Mouse (Mus musculus) neural tube, embryonic 15.5 days (tissue): ENCODE data around the gene Lrch1. TPM values are rescaled to one million over a fixed set of nuclear protein-coding genes. Genes with fewer than 3 reads are reported as not detected.

Experiments
- ATAC-seq: fragments of 200-750 bp; cut with Nextera tagmentation; 2 replicates; pipeline ENCODE4 v1.8.0; 2017; ENCODE audit warnings: mild to moderate bottlenecking, moderate TSS enrichment, moderate library complexity; ENCODE audit not compliant: low FRiP score
- H3K27ac ChIP-seq: fragments of 300-500 bp; sonication (generic); replicated peaks from 2 replicates; pipeline ENCODE4 v1.5.1; 2015; ENCODE audit warnings: mild to moderate bottlenecking, inconsistent platforms
- H3K27me3 ChIP-seq: fragments of 300-500 bp; sonication (generic); replicated peaks from 2 replicates; pipeline ENCODE4 v1.6.1; 2015; ENCODE audit warnings: inconsistent platforms
- H3K36me3 ChIP-seq: fragments of 300-500 bp; sonication (generic); 2 replicates; pipeline ENCODE4 v1.6.1; 2015; ENCODE audit warnings: inconsistent platforms
- H3K4me1 ChIP-seq: fragments of 300-500 bp; sonication (generic); 2 replicates; pipeline ENCODE4 v1.6.1; 2015; ENCODE audit warnings: inconsistent platforms
- H3K4me2 ChIP-seq: fragments of 300-500 bp; sonication (generic); 2 replicates; pipeline ENCODE4 v1.6.1; 2015; ENCODE audit warnings: inconsistent platforms, mild to moderate bottlenecking, moderate library complexity
- H3K4me3 ChIP-seq: fragments of 300-500 bp; sonication (generic); replicated peaks from 2 replicates; pipeline ENCODE4 v1.5.1; 2015; ENCODE audit warnings: mild to moderate bottlenecking, inconsistent platforms
- H3K9ac ChIP-seq: fragments of 300-500 bp; sonication (generic); replicated peaks from 2 replicates; pipeline ENCODE4 v1.6.1; 2015; ENCODE audit warnings: mild to moderate bottlenecking, inconsistent platforms
- H3K9me3 ChIP-seq: fragments of 300-500 bp; sonication (generic); replicated peaks from 2 replicates; pipeline ENCODE4 v1.6.1; 2016; ENCODE audit warnings: inconsistent platforms
- WGBS: fragments of 180-500 bp; shearing (Covaris S2); methylation state at CpG from one replicate; pipeline ENCODE4 v1.1.7; 2015; ENCODE audit warnings: mixed read lengths; 5-methylcytosine and 5-hydroxymethylcytosine counted together
- polyA plus RNA-seq: library from polyadenylated mRNA; unstranded; fragments of >200 nt; fragmentation: Nextera tagmentation; extraction: Ambion mirVana; gene quantifications from 2 replicates; pipeline ENCODE4 v1.2.1, GENCODE M21; 2015

Lrch1 gene
- polyA plus RNA-seq, 1 experiment from 2014 or later, result 20.6 TPM

DNA sequence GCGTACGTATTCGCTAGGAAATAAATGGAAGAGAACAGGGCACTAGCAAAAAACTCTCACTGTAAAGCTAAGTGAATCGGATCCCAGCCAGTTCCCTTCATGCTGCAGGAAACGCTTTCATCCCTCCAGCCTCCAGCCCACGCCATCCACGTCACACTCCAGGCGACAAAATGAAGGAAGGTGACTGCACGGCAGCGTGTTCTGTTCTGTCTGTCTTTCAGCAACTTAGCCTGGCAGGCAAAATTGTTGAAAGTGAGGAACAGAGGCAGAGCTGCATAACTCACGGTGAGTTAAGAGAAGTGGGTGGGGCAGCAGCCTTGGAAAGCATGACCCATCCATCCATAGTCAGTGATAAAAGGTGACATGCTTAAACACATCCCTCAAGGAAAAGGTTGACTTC is 64.5 kb downstream of the Lrch1 start:
- H3K27ac ChIP-seq, result no peak overlapping the region
- ATAC-seq, result no peak
- no peaks in the 10 kb centered on the region for H3K9me3 ChIP-seq
- peaks cover 56% of the 10 kb centered on the region for H3K4me1 ChIP-seq
- H3K9ac ChIP-seq, result no peak overlapping the region
- WGBS, result 73% methylated on average over 11 of the region's 11 CpGs
- no peak overlapping the region for H3K4me2 ChIP-seq
- no peak overlapping the region for H3K4me3 ChIP-seq
- no peaks in the 10 kb centered on the region for H3K36me3 ChIP-seq
- no peaks in the 10 kb centered on the region for H3K27me3 ChIP-seq

DNA sequence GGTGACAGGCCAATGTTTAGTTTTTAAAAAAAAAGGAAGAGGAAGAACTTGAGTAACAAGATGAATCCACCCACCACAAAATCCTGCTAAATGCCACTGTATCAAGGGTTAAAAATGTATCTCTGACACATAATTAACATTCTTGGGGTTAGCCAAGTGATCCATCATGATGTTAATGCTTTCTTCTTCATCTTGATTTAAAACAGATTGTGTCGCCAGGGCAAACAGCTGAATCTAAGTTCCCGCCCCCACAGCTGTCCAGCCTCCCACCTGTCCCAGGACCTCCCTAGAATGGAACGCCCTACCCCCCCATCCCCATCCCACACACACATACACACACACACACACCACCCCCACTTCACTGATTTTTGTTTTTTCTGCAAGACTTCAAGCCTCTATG is 64.9 kb downstream of the Lrch1 start:
- Histone ChIP-seq H3K27ac (no peak overlapping the region), H3K4me3 (no peak overlapping the region), H3K4me2 (no peak overlapping the region), H3K4me1 (peaks cover 56% of the 10 kb centered on the region), H3K36me3 (no peaks in the 10 kb centered on the region), H3K9ac (no peak overlapping the region), H3K27me3 (no peaks in the 10 kb centered on the region), H3K9me3 (no peaks in the 10 kb centered on the region)
- no peak for ATAC-seq
- WGBS, result 55% methylated on average over 3 of the region's 3 CpGs

GRCm38 (mm10) chr14:74880868-74881267 is 66.8 kb downstream of the Lrch1 start:
- no peaks in the 10 kb centered on the region for H3K36me3 ChIP-seq
- H3K27me3 ChIP-seq, result no peaks in the 10 kb centered on the region
- no peak overlapping the region for H3K27ac ChIP-seq
- ATAC-seq, result no peak
- WGBS, result 62% methylated on average over 10 of the region's 10 CpGs
- peaks cover 49% of the 10 kb centered on the region for H3K4me1 ChIP-seq
- no peaks in the 10 kb centered on the region for H3K9me3 ChIP-seq
- no peak overlapping the region for H3K4me2 ChIP-seq
- H3K9ac ChIP-seq, result no peak overlapping the region
- no peak overlapping the region for H3K4me3 ChIP-seq

GRCm38 (mm10) chr14:74879480-74879879 is 68.2 kb downstream of the Lrch1 start:
- H3K4me1 ChIP-seq, result peaks cover 37% of the 10 kb centered on the region
- H3K9me3 ChIP-seq, result no peaks in the 10 kb centered on the region
- H3K4me2 ChIP-seq, result no peak overlapping the region
- no peak overlapping the region for H3K27ac ChIP-seq
- no peaks in the 10 kb centered on the region for H3K36me3 ChIP-seq
- H3K27me3 ChIP-seq, result no peaks in the 10 kb centered on the region
- WGBS, result 51% methylated on average over 10 of the region's 10 CpGs
- ATAC-seq, result no peak
- no peak overlapping the region for H3K4me3 ChIP-seq
- H3K9ac ChIP-seq, result no peak overlapping the region

DNA sequence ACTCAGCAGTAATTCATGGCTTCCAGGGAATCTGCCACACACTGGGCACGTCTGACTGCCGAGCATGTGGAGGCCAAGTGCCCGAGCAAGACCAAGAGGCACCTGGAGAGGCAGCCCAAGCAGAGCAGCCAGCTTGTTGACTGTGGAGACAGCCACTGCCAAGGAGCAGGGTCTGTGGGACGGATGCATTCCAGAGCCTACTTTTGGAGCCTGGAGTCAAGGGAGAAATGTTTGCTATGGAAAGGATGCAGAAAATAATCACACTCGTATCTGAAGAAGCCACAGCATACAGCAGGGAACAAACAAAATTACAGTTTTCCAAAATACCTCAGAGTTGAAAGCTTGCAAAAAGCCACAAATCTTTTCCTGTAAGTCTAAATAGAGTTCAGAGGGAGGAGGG is 70.4 kb downstream of the Lrch1 start:
- Histone ChIP-seq H3K36me3 (no peaks in the 10 kb centered on the region), H3K4me1 (peaks cover 23% of the 10 kb centered on the region; the same call in 1 of the 2 replicates), H3K4me2 (no peak overlapping the region), H3K4me3 (no peak overlapping the region), H3K27ac (no peak overlapping the region), H3K9me3 (no peaks in the 10 kb centered on the region), H3K27me3 (no peaks in the 10 kb centered on the region), H3K9ac (no peak overlapping the region)
- 31% methylated on average over 5 of the region's 5 CpGs for WGBS
- no peak; the same call in 1 of the 2 replicates for ATAC-seq

DNA sequence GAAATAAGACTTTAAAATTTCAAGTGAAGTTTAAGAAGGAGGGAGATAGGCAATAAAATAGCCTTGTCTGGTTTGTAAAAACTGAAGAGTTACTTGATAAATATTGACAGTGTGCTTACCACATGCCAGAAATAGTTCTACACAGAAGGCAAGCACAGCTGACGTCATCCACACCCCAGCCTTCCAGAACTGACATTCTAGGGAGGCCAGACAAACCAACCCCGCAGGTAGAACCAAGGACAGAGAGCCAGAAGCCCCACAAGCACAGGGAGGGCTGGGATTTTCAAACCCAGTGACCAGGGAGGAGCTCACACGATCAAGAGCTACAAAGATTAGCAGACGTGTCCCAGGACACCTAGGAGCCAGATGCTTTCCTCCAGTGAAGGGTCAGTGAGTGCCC is 76.5 kb downstream of the Lrch1 start:
- H3K27ac ChIP-seq, result no peak overlapping the region
- no peak overlapping the region for H3K4me2 ChIP-seq
- WGBS, result 79% methylated on average over 4 of the region's 4 CpGs
- H3K27me3 ChIP-seq, result no peaks in the 10 kb centered on the region
- no peak for ATAC-seq
- no peaks in the 10 kb centered on the region for H3K9me3 ChIP-seq
- no peak overlapping the region for H3K4me3 ChIP-seq
- no peaks in the 10 kb centered on the region for H3K36me3 ChIP-seq
- peaks cover 21% of the 10 kb centered on the region for H3K4me1 ChIP-seq
- no peak overlapping the region for H3K9ac ChIP-seq

- Histone ChIP-seq H3K4me1 (peaks cover 34% of the 10 kb centered on the region), H3K9ac (no peak overlapping the region), H3K4me2 (no peak overlapping the region), H3K27me3 (no peaks in the 10 kb centered on the region), H3K4me3 (no peak overlapping the region), H3K27ac (no peak overlapping the region), H3K36me3 (no peaks in the 10 kb centered on the region), H3K9me3 (no peaks in the 10 kb centered on the region)
- 92% methylated on average over 4 of the region's 4 CpGs for WGBS
- no peak for ATAC-seq
These were observed 78.8 kb downstream of the Lrch1 start for GRCm38 (mm10) chr14:74868902-74869230.

- no peak overlapping the region for H3K27ac ChIP-seq
- H3K9ac ChIP-seq, result no peak overlapping the region
- ATAC-seq, result no peak
- H3K4me2 ChIP-seq, result no peak overlapping the region
- H3K9me3 ChIP-seq, result no peaks in the 10 kb centered on the region
- H3K27me3 ChIP-seq, result no peaks in the 10 kb centered on the region
- 94% methylated on average over 2 of the region's 2 CpGs for WGBS
- no peaks in the 10 kb centered on the region for H3K36me3 ChIP-seq
- H3K4me3 ChIP-seq, result no peak overlapping the region
- H3K4me1 ChIP-seq, result peaks cover 34% of the 10 kb centered on the region
These were observed 79.3 kb downstream of the Lrch1 start for GRCm38 (mm10) chr14:74868188-74868901.

DNA sequence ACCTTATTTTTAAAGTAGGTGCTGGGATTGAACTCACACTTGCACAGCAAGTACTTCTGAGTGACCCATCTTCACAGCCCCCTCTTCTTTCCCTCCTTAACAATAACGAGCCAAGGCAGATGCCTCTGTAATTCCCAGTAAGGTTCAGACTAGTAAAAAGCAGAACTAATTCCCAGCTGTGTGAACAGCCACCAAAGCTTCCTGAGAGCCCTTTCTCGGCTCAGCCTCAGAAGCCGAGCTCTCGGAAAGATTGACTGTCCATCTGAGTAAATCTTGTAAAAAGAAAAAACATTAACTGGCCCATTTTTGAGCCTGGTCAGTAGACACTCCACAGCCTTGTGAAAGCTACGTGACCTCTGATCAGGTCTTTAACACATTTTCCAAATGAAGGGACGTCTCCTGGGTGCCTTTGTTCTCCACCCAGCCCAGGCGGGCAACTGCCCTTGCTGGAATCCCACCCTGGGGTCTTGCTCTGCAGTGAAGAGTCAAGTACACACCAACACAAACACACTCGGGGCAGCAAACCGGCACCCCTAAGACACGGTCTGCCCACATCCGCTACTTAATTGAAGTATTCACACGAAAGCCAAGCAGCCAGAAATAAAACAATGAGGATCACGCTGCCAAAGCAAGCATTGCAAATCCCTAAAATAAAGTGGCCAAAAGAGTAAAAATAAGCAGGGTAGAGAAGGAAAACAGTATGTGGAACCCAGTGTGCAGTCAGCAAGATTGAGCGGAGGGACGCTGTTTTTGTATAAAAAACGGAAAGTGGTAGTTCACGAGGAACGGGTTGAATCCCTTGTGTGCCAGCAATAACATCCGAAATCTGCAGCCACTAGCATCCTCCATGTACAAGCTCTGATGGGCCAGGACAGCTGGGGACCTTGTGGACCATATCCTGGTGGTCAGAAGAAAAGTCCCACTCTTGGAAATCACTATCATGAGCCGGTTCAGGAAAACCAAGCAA is 80.3 kb downstream of the Lrch1 start:
- peak overlapping the region; percentile 15 for H3K4me3 ChIP-seq
- peak; percentile 36; the same call in 1 of the 2 replicates for ATAC-seq
- peak overlapping the region; percentile 46 for H3K4me2 ChIP-seq
- H3K36me3 ChIP-seq, result no peaks in the 10 kb centered on the region
- WGBS, result 23% methylated on average over 20 of the region's 20 CpGs
- H3K27me3 ChIP-seq, result no peaks in the 10 kb centered on the region
- H3K9me3 ChIP-seq, result no peaks in the 10 kb centered on the region
- peak overlapping the region; percentile 14; the same call in 1 of the 2 replicates for H3K9ac ChIP-seq
- peaks cover 34% of the 10 kb centered on the region for H3K4me1 ChIP-seq
- H3K27ac ChIP-seq, result peak overlapping the region; percentile 29

GRCm38 (mm10) chr14:74865738-74866137 is 81.9 kb downstream of the Lrch1 start:
- no peak overlapping the region for H3K4me2 ChIP-seq
- 63% methylated on average over 3 of the region's 3 CpGs for WGBS

GRCm38 (mm10) chr14:74864805-74865483 is 82.7 kb downstream of the Lrch1 start:
- 78% methylated on average over 5 of the region's 5 CpGs for WGBS
- no peak for ATAC-seq
- no peak overlapping the region for H3K27ac ChIP-seq

More at GRCm38 (mm10) chr14:74865738-74866137, 81.9 kb downstream of the Lrch1 start:
- Histone ChIP-seq H3K9ac (no peak overlapping the region), H3K36me3 (no peaks in the 10 kb centered on the region), H3K9me3 (no peaks in the 10 kb centered on the region), H3K27me3 (no peaks in the 10 kb centered on the region), H3K4me3 (no peak overlapping the region), H3K27ac (no peak overlapping the region), H3K4me1 (peaks cover 31% of the 10 kb centered on the region)
- no peak for ATAC-seq

More at GRCm38 (mm10) chr14:74864805-74865483, 82.7 kb downstream of the Lrch1 start:
- Histone ChIP-seq H3K36me3 (no peaks in the 10 kb centered on the region), H3K4me3 (no peak overlapping the region), H3K9me3 (no peaks in the 10 kb centered on the region), H3K27me3 (no peaks in the 10 kb centered on the region), H3K4me2 (no peak overlapping the region), H3K4me1 (peaks cover 31% of the 10 kb centered on the region), H3K9ac (no peak overlapping the region)
